Mouse (Mus musculus): ENCODE measurements around the gene Sergef. TPM values are rescaled to one million over a fixed set of nuclear protein-coding genes. Genes with fewer than 3 reads are reported as not detected.

Sergef gene
- total RNA-seq, 1 experiment: 5.4 TPM

- no peaks in the 10 kb centered on the region for H3K36me3 ChIP-seq (ENCODE audit: control insufficient read depth, insufficient read depth, low read length, poor library complexity, severe bottlenecking)
- H3K27ac ChIP-seq (ENCODE audit: insufficient read depth, low read depth, low read length, poor library complexity, severe bottlenecking): no peak overlapping the region
- TF ChIP-seq CHD2 (IDR thresholded peaks at IDR 0.05; ENCODE audit: low read depth, low read length) (no peak), ZNF384 (IDR thresholded peaks at IDR 0.05; ENCODE audit: low read depth, low read length) (no peak), MAFK (IDR thresholded peaks at IDR 0.05; ENCODE audit: insufficient read depth, low read depth, low read length) (no peak), ZC3H11A (IDR thresholded peaks at IDR 0.05; ENCODE audit: borderline replicate concordance, low read depth, low read length) (no peak), HCFC1 (IDR thresholded peaks at IDR 0.05; ENCODE audit: borderline replicate concordance, insufficient read depth, low read length) (no peak)
- H3K4me3 ChIP-seq (ENCODE audit: insufficient read depth in 1 of 2, low read depth in 1 of 2, low read length in 2 of 2, poor library complexity in 1 of 2, severe bottlenecking in 1 of 2): no peak overlapping the region
- no peaks in the 10 kb centered on the region for H3K9me3 ChIP-seq (ENCODE audit: control insufficient read depth, insufficient read depth, low read depth, low read length)
- no peak overlapping the region for H3K9ac ChIP-seq (ENCODE audit: insufficient read depth, low read depth, low read length, poor library complexity, severe bottlenecking)
- in situ Hi-C loops (cut with MboI; ENCODE audit: low sequenced_read_pairs in 2 of 2, unreplicated experiment in 2 of 2): loop anchor here in 1 of 2 experiments (10.0 kb wide), 1 partner anchor 208 kb away; the partner anchor contains the start of gene Kcnc1
- DNase-seq (ENCODE audit: low read depth, low spot score): no peak
- H3K4me1 ChIP-seq (ENCODE audit: control insufficient read depth in 2 of 2, insufficient read depth in 2 of 2, low read length in 2 of 2, poor library complexity in 1 of 2): peaks cover 8 to 19% of the 10 kb centered on the region in 2 experiments
These were observed 36.6 kb downstream of the Sergef start for GRCm38 (mm10) chr7:46603051-46603450.

GRCm38 (mm10) chr7:46602079-46602478 lies 37.5 kb downstream of the Sergef start:
- no peak overlapping the region for H3K4me3 ChIP-seq (ENCODE audit: insufficient read depth in 1 of 2, low read depth in 1 of 2, low read length in 2 of 2, poor library complexity in 1 of 2, severe bottlenecking in 1 of 2)
- H3K27ac ChIP-seq (ENCODE audit: insufficient read depth, low read depth, low read length, poor library complexity, severe bottlenecking): no peak overlapping the region; the same call in 1 of the 2 replicates
- no peaks in the 10 kb centered on the region for H3K9me3 ChIP-seq (ENCODE audit: control insufficient read depth, insufficient read depth, low read depth, low read length)
- in situ Hi-C loops (cut with MboI; ENCODE audit: low sequenced_read_pairs in 2 of 2, unreplicated experiment in 2 of 2): loop anchor here in 1 of 2 experiments (10.0 kb wide), 1 partner anchor 207 kb away; the partner anchor contains the start of gene Kcnc1
- no peak for DNase-seq (ENCODE audit: low read depth, low spot score)
- no peak for TF ChIP-seq MAFK (IDR thresholded peaks at IDR 0.05; ENCODE audit: insufficient read depth, low read depth, low read length)
- no peak for TF ChIP-seq ZNF384 (IDR thresholded peaks at IDR 0.05; ENCODE audit: low read depth, low read length)
- no peak for TF ChIP-seq CHD2 (IDR thresholded peaks at IDR 0.05; ENCODE audit: low read depth, low read length)
- no peak for TF ChIP-seq ZC3H11A (IDR thresholded peaks at IDR 0.05; ENCODE audit: borderline replicate concordance, low read depth, low read length)
- TF ChIP-seq HCFC1 (IDR thresholded peaks at IDR 0.05; ENCODE audit: borderline replicate concordance, insufficient read depth, low read length): no peak
- H3K9ac ChIP-seq (ENCODE audit: insufficient read depth, low read depth, low read length, poor library complexity, severe bottlenecking): peak overlapping the region; percentile 28; the same call in 1 of the 2 replicates
- peaks cover 6 to 19% of the 10 kb centered on the region in 2 experiments for H3K4me1 ChIP-seq (ENCODE audit: control insufficient read depth in 2 of 2, insufficient read depth in 2 of 2, low read length in 2 of 2, poor library complexity in 1 of 2)
- H3K36me3 ChIP-seq (ENCODE audit: control insufficient read depth, insufficient read depth, low read length, poor library complexity, severe bottlenecking): no peaks in the 10 kb centered on the region

GRCm38 (mm10) chr7:46601097-46601496 lies 38.5 kb downstream of the Sergef start:
- no peak for DNase-seq (ENCODE audit: low read depth, low spot score)
- no peaks in the 10 kb centered on the region for H3K36me3 ChIP-seq (ENCODE audit: control insufficient read depth, insufficient read depth, low read length, poor library complexity, severe bottlenecking)
- H3K9ac ChIP-seq (ENCODE audit: insufficient read depth, low read depth, low read length, poor library complexity, severe bottlenecking): no peak overlapping the region
- no peak overlapping the region for H3K4me3 ChIP-seq (ENCODE audit: insufficient read depth in 1 of 2, low read depth in 1 of 2, low read length in 2 of 2, poor library complexity in 1 of 2, severe bottlenecking in 1 of 2)
- TF ChIP-seq ZC3H11A (IDR thresholded peaks at IDR 0.05; ENCODE audit: borderline replicate concordance, low read depth, low read length) (no peak), CHD2 (IDR thresholded peaks at IDR 0.05; ENCODE audit: low read depth, low read length) (no peak), HCFC1 (IDR thresholded peaks at IDR 0.05; ENCODE audit: borderline replicate concordance, insufficient read depth, low read length) (no peak), MAFK (IDR thresholded peaks at IDR 0.05; ENCODE audit: insufficient read depth, low read depth, low read length) (no peak), ZNF384 (IDR thresholded peaks at IDR 0.05; ENCODE audit: low read depth, low read length) (no peak)
- peaks cover 6 to 17% of the 10 kb centered on the region in 2 experiments for H3K4me1 ChIP-seq (ENCODE audit: control insufficient read depth in 2 of 2, insufficient read depth in 2 of 2, low read length in 2 of 2, poor library complexity in 1 of 2)
- H3K9me3 ChIP-seq (ENCODE audit: control insufficient read depth, insufficient read depth, low read depth, low read length): no peaks in the 10 kb centered on the region
- H3K27ac ChIP-seq (ENCODE audit: insufficient read depth, low read depth, low read length, poor library complexity, severe bottlenecking): no peak overlapping the region
- in situ Hi-C loops (cut with MboI; ENCODE audit: low sequenced_read_pairs in 2 of 2, unreplicated experiment in 2 of 2): loop anchor here in 1 of 2 experiments (10.0 kb wide), 1 partner anchor 206 kb away; the partner anchor contains the start of gene Kcnc1

- no peak for DNase-seq (ENCODE audit: low read depth, low spot score)
- TF ChIP-seq MAFK (IDR thresholded peaks at IDR 0.05; ENCODE audit: insufficient read depth, low read depth, low read length) (no peak), HCFC1 (IDR thresholded peaks at IDR 0.05; ENCODE audit: borderline replicate concordance, insufficient read depth, low read length) (no peak), ZNF384 (IDR thresholded peaks at IDR 0.05; ENCODE audit: low read depth, low read length) (no peak), CHD2 (IDR thresholded peaks at IDR 0.05; ENCODE audit: low read depth, low read length) (no peak), ZC3H11A (IDR thresholded peaks at IDR 0.05; ENCODE audit: borderline replicate concordance, low read depth, low read length) (no peak)
- in situ Hi-C loops (cut with MboI; ENCODE audit: low sequenced_read_pairs in 2 of 2, unreplicated experiment in 2 of 2): no loop called here
- H3K9me3 ChIP-seq (ENCODE audit: control insufficient read depth, insufficient read depth, low read depth, low read length): no peaks in the 10 kb centered on the region
- H3K36me3 ChIP-seq (ENCODE audit: control insufficient read depth, insufficient read depth, low read length, poor library complexity, severe bottlenecking): no peaks in the 10 kb centered on the region
- H3K4me3 ChIP-seq (ENCODE audit: insufficient read depth in 1 of 2, low read depth in 1 of 2, low read length in 2 of 2, poor library complexity in 1 of 2, severe bottlenecking in 1 of 2): no peak overlapping the region
- peaks cover 2 to 8% of the 10 kb centered on the region in 2 experiments; a peak in 3 of 4 replicates for H3K4me1 ChIP-seq (ENCODE audit: control insufficient read depth in 2 of 2, insufficient read depth in 2 of 2, low read length in 2 of 2, poor library complexity in 1 of 2)
- no peak overlapping the region for H3K9ac ChIP-seq (ENCODE audit: insufficient read depth, low read depth, low read length, poor library complexity, severe bottlenecking)
- H3K27ac ChIP-seq (ENCODE audit: insufficient read depth, low read depth, low read length, poor library complexity, severe bottlenecking): no peak overlapping the region
These were observed 42.6 kb downstream of the Sergef start for GRCm38 (mm10) chr7:46597006-46597405.

Measured in ES-E14 (cell line).